Mouse (Mus musculus) layer of hippocampus, adult 18-20 months (tissue): ENCODE data around the gene Fut7. TPM values are rescaled to one million over a fixed set of nuclear protein-coding genes. Genes with fewer than 3 reads are reported as not detected.

Experiments used
- DNase-seq, 2 experiments: peaks; one replicate each; pipeline ENCODE4 v3.0.0; 2022; ENCODE audit warnings: low spot score in 2 of 2
- microRNA-seq, 2 experiments: library from miRNA; unstranded; fragments of <30 nt; microRNA quantifications; one replicate each; pipeline ENCODE4 v1.2.0; 2021
- total RNA-seq, 2 experiments: library from RNA; stranded (reverse); gene quantifications; 2 replicates each; pipeline ENCODE4 v1.2.3; 2021

The Fut7 gene
- total RNA-seq, 2 experiments from 2014 or later: 0.15 to 0.76 TPM

DNA sequence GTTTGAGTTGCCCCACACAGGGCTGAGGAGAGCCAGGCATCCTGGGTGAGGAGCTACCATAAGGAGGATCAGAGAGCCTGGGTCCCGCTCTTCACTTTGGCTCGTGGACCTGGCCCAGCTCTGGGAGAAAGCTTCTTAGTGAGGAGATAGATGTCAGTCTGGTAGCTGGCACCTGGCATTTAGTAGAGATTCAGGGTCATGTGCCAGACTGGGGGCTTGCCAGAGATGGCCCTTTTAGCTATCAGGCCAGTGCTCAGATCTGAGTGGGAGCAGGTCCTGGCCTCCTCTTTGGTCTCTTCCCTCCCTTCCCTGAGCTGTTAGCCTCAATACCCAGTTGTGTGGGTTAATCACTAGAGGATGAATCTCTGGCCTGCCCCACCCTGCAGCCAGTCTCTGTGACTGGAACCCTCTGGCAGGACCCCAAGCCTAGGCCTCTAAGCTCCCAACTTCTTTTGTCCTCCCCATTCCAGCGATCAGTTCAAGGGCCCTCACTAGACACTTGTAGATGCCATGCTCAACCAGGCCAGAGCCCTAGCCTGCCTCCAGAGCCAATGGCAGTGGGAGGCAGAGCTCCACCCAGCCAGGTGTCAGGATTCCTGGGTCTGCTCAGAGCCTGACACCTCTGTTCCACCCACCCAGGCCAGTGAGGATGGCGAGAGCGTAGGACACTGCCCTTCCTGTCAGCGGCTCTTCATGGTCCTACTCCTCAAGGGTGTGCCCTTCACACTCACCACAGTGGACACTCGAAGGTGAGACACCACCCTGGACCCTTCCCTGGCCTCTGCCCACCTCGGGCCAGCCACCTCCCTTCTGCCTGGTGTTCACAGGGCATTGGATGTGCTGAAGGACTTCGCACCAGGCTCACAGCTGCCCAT, 34.2 kb downstream of the Fut7 start:
- no peak for DNase-seq

DNA sequence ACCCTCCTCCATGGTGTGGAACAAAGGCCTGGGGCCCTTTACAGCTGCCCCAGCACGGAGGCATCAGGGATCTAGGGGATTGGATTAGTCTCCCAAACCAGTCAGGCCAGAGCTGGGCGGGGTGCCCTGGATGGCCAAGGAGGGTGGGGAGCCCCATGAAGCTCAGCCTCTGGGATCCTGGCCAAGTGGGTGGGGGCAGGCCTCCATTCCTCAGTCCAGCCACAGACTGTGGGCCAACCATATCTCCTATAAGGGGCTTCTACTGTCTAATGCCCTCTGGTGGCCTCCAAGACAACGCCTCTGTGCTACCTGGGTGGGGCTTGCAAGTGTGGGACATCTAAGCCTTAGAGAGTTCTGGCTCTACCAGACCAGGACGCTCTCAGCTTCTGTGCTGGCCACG, 35.8 kb downstream of the Fut7 start:
- no peak for DNase-seq

DNA sequence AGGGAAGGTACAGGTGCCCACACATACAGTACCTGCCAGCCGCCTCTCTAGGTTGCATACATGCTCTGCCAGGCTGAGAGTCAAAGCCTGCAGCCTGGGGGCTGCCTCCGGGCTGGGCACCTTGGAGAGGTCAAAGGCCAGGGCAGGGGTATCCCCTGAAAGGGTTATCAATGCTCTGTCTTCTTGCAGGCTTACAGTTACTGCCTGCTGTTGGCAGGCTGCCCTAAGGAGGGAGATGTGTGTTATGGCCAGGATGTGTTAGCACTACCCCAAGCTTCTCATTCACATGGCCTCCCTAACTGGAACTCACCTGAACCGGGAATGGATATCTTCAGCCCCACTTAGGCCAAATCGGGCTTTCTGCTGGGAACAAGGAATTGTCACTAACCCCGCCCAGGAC, 37.1 kb downstream of the Fut7 start:
- no peak for DNase-seq

DNA sequence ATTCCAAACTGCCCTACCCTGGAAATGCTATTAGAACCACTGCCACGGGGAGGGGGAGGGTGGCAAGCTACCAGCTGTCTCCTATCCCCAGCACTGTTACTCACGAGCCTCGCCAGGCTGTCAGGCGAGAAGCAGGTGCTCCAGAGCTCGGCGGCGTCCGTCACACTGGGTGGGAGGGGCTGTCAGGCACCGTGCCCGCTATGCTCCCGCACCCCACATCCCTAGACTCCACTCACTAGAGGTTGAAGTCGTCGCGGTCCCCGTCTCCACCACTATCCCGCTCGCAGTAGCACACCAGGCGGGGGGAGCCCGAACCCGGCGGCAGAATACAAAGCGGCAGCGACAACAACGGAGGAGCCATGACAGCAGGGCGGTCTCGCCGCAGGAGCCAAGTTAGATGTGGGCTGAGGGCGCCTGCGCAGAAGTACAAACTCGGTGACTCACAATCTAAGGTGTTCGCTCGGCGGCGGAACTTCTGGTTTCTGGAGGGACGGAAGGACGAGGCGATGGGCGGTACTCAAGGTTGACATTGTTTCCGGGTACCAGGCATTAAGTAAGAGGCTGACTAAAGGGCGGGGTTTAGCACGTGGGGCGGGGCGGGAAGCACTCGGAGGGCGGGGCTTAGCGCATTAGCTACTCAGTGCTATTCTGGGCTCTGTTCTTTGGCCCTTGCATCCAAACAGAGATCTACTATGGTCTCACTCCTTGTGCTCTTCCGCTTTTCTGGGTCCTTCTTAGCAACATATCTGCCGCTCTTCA, 37.7 kb downstream of the Fut7 start, which contains the start of gene Paxx:
Paxx (minus strand) TSS at position 544 of the 759 bp plus-strand sequence.
- peak; percentile 89 to 95 for DNase-seq

DNA sequence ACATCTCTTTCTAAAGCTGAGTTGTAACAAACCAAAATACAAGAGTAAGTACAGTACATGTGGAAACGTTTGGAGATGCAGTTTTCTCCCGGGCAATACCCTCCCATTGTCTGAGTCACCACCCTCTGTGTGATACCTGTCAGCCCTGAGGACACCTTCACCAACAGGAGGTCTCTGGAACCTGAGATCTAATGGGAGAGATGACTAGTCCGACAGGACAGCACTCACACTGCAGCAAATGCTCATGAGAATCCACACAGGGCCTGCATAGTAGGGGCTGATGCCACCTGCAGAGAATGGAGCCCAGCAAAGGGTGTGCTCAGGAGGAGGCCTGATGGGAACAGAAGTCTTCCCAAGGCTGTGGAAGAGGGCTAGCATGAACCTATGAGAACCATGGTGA, 38.3 kb downstream of the Fut7 start:
- DNase-seq: no peak

DNA sequence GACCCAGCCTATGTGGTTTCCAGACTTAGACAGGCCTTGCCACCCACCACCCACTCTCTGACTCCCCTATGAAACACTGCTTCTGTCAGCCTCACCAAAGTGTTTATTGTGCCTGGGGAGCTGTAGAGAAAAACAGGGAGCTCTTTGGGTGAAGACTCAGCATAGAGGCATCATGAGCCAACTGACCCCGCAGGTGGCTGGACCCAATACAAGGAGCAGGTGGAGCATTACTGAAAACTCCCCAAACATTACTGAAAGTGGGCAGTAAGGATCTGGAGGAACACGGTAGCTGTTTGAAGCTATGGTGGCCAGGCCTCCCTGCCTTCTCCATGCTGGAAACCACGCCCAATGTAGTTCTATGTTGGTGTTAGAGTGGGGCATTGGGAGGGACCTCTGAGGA, 40.6 kb downstream of the Fut7 start:
- no peak for DNase-seq

DNA sequence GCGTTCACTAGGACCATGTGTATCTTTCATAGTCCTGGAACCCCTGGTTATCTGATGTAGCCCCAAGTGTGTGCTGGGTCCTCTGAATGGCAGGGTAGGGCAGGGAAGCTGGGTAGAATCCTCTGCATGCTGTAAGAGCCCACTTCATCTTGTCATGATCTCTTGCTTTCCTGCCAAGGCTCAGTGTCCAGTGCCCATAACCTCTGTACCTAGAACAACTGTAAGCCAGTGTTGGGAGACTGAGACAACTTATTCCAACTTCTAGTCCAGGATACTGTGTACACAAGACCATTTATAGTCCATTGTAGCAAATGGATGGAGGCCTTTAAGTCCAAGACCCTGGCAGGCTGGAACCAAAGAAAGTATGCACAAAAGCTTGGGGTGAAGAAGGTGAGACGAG, 42.2 kb downstream of the Fut7 start:
- DNase-seq: no peak

DNA sequence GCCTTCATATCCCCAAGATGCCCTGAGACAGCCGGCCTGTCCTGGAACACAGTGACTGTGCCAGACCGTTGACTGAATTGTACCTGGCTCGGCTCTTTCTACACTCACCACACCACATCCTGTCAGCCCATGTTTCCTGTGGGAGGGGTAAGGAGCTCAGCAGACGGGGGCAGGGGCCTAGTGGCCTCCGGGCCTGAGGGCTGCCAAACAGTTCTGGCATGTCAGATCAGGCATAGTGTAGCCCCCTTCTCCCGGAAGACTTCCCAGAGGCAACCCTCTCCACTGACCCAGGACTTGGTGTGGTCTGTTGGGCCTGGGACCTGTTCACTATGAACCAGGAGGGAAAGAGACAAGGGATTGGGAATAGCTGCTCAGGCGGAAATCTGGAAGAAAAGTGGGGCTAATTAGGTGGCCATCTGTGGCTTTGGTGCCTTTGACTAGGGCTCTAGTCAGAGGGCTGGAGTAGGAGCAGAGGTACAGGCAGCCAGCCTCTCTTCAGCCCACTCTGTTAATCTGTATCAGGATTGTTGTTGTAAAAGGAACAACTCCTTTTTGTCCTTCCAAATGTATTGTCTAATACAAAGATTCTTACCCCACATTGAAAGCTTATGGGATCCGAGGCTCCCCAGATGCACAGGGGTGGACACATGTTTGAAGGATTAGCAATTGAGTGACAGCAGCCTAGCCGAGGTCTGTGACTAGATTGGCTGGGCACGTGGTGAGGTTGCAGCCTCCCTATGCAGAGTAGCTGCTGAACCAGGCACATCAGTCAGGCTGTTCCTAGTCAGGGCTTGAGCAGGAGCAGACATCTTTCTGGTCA, 43.0 kb downstream of the Fut7 start:
- DNase-seq: no peak

DNA sequence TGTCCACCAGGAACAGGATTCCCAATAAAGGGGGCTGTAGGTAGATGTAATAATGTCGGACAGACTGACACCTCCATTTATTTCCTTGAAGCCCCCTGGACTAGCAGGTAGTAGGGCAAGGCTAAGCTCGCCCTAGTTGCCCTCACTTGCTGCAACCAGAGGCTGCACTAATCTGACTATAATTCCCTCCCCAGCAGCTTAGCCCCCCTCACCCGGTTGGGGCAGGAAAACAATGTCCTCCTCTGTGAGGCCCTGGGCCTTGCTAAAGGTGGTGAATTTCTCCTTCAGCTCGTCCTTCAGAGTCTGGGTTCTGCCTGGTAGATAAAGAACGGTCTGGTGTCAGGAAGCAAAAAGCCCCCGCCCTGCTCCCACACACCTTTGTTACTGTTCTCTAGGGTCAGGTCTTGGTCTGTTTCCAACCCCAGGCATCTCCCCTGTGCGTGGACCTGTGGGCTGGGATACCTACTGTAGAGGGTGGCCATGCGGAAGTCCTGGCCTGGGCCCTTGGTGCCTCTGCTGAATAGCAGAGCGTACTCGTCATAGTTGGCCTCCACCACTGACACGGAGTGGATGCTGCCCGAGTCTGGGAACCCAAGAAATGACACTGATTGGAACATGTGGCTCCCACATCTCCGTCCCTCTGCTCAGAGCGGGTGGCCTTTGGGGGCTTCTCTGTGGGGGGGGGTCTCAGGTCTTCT, 44.7 kb downstream of the Fut7 start:
- no peak for DNase-seq

DNA sequence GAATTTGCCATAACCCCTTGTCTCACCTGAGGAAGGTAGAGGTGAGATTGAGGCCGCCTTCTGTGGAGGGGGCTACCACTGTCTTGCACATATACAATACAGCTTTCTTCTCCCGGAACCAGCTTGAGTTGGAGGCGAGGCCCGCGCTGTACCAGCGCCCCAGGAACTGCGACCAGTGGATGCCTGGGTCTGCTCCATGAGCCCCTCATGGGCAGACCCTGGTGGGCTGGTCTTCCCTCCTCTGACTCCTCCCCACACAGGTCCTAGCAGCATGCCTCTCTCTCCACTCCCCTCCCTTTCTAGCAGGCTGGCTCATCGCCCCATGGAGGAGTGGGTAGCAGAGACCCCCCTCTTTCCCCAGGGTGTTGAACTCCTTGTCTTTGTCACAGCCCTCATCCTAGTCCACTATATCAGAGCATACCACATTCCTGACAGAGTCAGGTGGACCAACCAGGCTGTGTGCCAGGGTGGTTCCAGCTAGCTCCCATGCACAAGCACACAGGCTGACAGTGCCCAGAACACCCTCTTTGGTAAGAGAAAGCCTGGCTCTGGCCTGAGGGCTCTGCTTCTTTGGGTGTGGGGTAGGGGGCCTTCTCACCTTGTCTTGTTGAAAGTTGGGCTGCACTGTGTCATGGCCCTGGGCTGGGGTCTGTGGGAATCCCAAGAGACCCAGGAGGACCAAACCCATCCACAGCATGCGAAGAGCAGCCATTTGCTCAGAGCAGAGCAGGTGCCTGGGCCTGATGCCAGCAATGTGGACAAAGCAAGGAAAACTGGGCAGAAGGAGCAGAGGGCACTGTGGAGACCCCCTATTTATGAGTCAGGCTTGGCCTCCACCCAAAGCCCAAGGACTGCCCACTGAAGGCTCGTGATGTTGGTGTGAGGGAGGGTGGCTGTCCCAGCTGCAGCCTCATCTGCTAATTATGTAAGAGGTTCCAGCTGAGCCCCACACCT, 46.2 kb downstream of the Fut7 start:
- DNase-seq: peak; percentile 33 to 69

DNA sequence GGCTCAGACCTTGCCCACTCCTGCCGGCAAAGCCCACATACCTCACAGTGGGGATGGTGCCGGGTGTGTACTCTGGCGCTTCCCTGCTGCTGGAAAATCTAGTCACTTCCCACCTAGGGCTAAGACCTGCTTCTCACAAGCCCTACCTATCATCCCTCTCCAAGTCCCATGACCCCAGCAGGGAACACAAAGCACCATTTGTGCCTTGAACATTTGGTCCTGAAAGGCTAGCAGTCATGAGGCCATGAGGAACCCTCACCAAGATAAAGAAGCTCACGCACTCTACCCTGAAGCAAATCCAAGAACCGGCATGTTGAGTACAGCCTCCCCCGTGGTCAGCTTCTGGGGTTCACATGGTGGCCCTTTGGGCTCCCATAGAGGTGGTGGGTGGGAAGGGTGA, 46.9 kb downstream of the Fut7 start, which contains the start of gene Ptgds:
Ptgds (minus strand) TSS at position 78 of the 400 bp plus-strand sequence.
- DNase-seq: no peak

DNA sequence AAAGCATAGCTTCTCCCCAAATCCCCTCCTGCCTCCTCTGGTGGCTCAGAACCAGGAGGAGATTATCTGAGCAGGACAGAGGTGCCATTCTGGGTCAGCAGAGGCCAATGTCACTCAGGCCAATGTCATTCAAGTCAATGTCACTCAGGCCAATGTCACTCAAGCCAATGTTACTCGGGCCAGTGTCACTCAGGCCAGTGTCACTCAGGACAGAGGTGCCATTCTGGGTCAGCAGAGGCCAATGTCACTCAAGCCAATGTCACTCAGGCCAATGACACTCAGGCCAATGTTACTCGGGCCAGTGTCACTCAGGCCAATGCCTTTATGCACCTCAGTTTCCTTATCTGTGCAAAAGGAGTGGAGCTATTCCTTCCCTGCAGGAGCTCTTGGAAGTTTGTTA, 49.5 kb downstream of the Fut7 start:
- no peak for DNase-seq

Small RNA genes lying within 50 kb of the gene (microRNA-seq; reads per million reads assigned to microRNA genes)
- gene Mir3087: 7.0 to 9.1 reads per million in 2 experiments

Other genes starting within 250 kb of the Fut7 start
- 10 to 100 TPM; 19.5 to 21.0 TPM for gene Nrarp, start 242.5 kb upstream of the Fut7 start, total RNA-seq
- 1 to 10 TPM; 1.9 to 2.3 TPM for gene Tor4a, start 226.4 kb upstream of the Fut7 start, total RNA-seq
- gene Nelfb, start 211.8 kb upstream of the Fut7 start, total RNA-seq: 10 to 100 TPM; 56.7 to 60.0 TPM
- under 1 TPM; 0.18 to 0.25 TPM for gene Stpg3, start 208.6 kb upstream of the Fut7 start, total RNA-seq
- gene Fam166a, start 204.5 kb upstream of the Fut7 start, total RNA-seq: under 1 TPM in 1 of 2 experiments, not detected in 1; 0.69 TPM
- 100 to 1,000 TPM; 277 to 310 TPM for gene Tubb4b, start 198.6 kb upstream of the Fut7 start, total RNA-seq
- gene Slc34a3, start 188.9 kb upstream of the Fut7 start, total RNA-seq: not detected
- gene Rnf224, start 186.5 kb upstream of the Fut7 start, total RNA-seq: not detected
- gene Rnf208, start 181.0 kb upstream of the Fut7 start, total RNA-seq: 100 to 1,000 TPM; 237 to 250 TPM
- not detected for gene Cysrt1, start 180.8 kb upstream of the Fut7 start, total RNA-seq
- 1 to 10 TPM; 3.8 to 3.9 TPM for gene AL732309.1, start 176.4 kb upstream of the Fut7 start, total RNA-seq
- 10 to 100 TPM; 35.7 to 38.8 TPM for gene Tmem203, start 167.8 kb upstream of the Fut7 start, total RNA-seq
- gene Tprn, start 160.6 kb upstream of the Fut7 start, total RNA-seq: 10 to 100 TPM; 21.2 to 23.1 TPM
- 10 to 100 TPM; 62.5 to 66.2 TPM for gene Ssna1, start 150.8 kb upstream of the Fut7 start, total RNA-seq
- 10 to 100 TPM; 79.8 to 84.4 TPM for gene Anapc2, start 150.8 kb upstream of the Fut7 start, total RNA-seq
- not detected for gene Tmem210, start 135.1 kb upstream of the Fut7 start, total RNA-seq
- gene Lrrc26, start 133.4 kb upstream of the Fut7 start, total RNA-seq: not detected
- 100 to 1,000 TPM; 393 to 422 TPM for gene Grin1, start 104.1 kb upstream of the Fut7 start, total RNA-seq
- gene Man1b1, start 90.9 kb upstream of the Fut7 start, total RNA-seq: 10 to 100 TPM; 59.6 to 62.4 TPM
- gene Dpp7, start 66.9 kb upstream of the Fut7 start, total RNA-seq: 10 to 100 TPM; 35.4 to 36.7 TPM
- 10 to 100 TPM; 15.6 to 19.1 TPM for gene Uap1l1, start 57.6 kb upstream of the Fut7 start, total RNA-seq
- gene Sapcd2, start 50.9 kb upstream of the Fut7 start, total RNA-seq: 1 to 10 TPM; 3.2 to 4.1 TPM
- gene Entpd2, start 27.4 kb upstream of the Fut7 start, total RNA-seq: 10 to 100 TPM; 16.3 to 17.7 TPM
- gene Npdc1, start 23.9 kb upstream of the Fut7 start, total RNA-seq: 100 to 1,000 TPM; 426 to 435 TPM
- gene Abca2, start 5.4 kb downstream of the Fut7 start, total RNA-seq: 100 to 1,000 TPM; 173 to 176 TPM
- 1 to 10 TPM in 1 of 2 experiments, under 1 TPM in 1; 0.66 to 1.0 TPM for gene Clic3, start 33.6 kb downstream of the Fut7 start, total RNA-seq
- 10 to 100 TPM; 56.7 to 61.3 TPM for gene Paxx, start 37.8 kb downstream of the Fut7 start, total RNA-seq
- 100 to 1,000 TPM; 572 to 608 TPM for gene Ptgds, start 46.8 kb downstream of the Fut7 start, total RNA-seq
- not detected for gene Lcn12, start 70.6 kb downstream of the Fut7 start, total RNA-seq
- 100 to 1,000 TPM; 114 to 115 TPM for gene Fbxw5, start 77.5 kb downstream of the Fut7 start, total RNA-seq
- 1 to 10 TPM; 1.3 to 2.1 TPM for gene C8g, start 78.5 kb downstream of the Fut7 start, total RNA-seq
- gene Traf2, start 123.7 kb downstream of the Fut7 start, total RNA-seq: 10 to 100 TPM; 10.9 to 12.0 TPM
- 100 to 1,000 TPM; 212 to 213 TPM for gene Edf1, start 134.6 kb downstream of the Fut7 start, total RNA-seq
- 1 to 10 TPM; 2.1 to 4.0 TPM for gene Mamdc4, start 151.6 kb downstream of the Fut7 start, total RNA-seq
- gene Phpt1, start 152.0 kb downstream of the Fut7 start, total RNA-seq: 10 to 100 TPM; 63.0 to 66.2 TPM
- gene Ajm1, start 158.5 kb downstream of the Fut7 start, total RNA-seq: 100 to 1,000 TPM in 1 of 2 experiments, 10 to 100 TPM in 1; 98.6 to 102 TPM
- gene Rabl6, start 185.3 kb downstream of the Fut7 start, total RNA-seq: 100 to 1,000 TPM; 150 to 155 TPM
- gene Ccdc183, start 194.4 kb downstream of the Fut7 start, total RNA-seq: not detected
- 10 to 100 TPM; 16.7 to 17.5 TPM for gene Tmem141, start 198.7 kb downstream of the Fut7 start, total RNA-seq
- 1 to 10 TPM in 1 of 2 experiments, under 1 TPM in 1; 0.56 to 1.1 TPM for gene Fcna, start 204.8 kb downstream of the Fut7 start, total RNA-seq
- not detected for gene Lcn8, start 229.9 kb downstream of the Fut7 start, total RNA-seq
- gene Lcn5, start 234.7 kb downstream of the Fut7 start, total RNA-seq: not detected